In the genomic region with DNA sequence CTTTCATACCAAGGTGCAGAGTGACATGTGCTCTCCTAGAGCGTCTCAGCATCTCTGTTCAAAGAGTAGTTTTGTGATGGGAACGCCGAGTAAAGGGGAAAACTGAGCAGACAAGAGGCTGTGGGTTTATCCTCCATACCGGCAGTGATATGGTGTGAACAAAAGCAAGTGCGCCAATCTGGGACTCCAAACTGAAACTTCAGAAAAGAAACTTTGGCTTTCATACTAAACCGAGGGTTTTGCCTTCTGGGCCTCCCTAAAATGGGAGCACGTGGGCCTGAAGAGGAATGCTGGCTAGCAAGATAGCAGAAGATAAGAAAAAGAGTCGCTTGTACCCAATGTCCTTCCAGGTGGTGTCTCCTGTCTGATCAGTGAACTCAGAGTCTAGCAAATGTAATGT, we compare ENCODE assay signal across 10 mouse cellular contexts. TPM values are rescaled to one million over a fixed set of nuclear protein-coding genes. Genes with fewer than 3 reads are reported as not detected.
DNase-seq lines count a peak whose midpoint lies in the region; ATAC-seq lines count a peak whose summit lies in the region.
"Had no signal": no experiment of that assay in that cellular context is flagged by ENCODE, and none has a peak within 500 bp of the region (broad histone marks: within the 10 kb centered on the region; RNA-seq: fewer than 3 reads in every experiment).

No protein-coding gene starts in this region.

- H3K4me1 ChIP-seq in heart, embryonic 13.5 days: peaks cover 11% of the 10 kb centered on the region
- H3K4me1 ChIP-seq in brown adipose tissue, adult 24 weeks (ENCODE audit: control insufficient read depth, insufficient read depth, insufficient read length, low read length): no peaks in the 10 kb centered on the region
- peaks cover 54% of the 10 kb centered on the region for H3K4me1 ChIP-seq in liver, embryonic 15.5 days (replicated peaks)

- 0 out of 2 replicates have a peak, but pooled peaks cover 12% of the 10 kb centered on the region for H3K27me3 ChIP-seq in heart, embryonic 13.5 days (replicated peaks)
- no peaks in the 10 kb centered on the region for H3K27me3 ChIP-seq in liver, embryonic 15.5 days
- H3K27me3 ChIP-seq: forebrain, embryonic 15.5 days had no signal

- ATAC-seq in heart, embryonic 13.5 days (ENCODE audit: extremely low read depth, insufficient number of reproducible peaks, low FRiP score, low TSS enrichment): no peak
- peak; percentile 55 for ATAC-seq in liver, embryonic 15.5 days (ENCODE audit: insufficient read depth)

- H3K4me2 ChIP-seq in heart, embryonic 13.5 days: peak overlapping the region; percentile 87
- peak overlapping the region; percentile 94 for H3K4me2 ChIP-seq in liver, embryonic 15.5 days

- H3K36me3 ChIP-seq in heart, embryonic 13.5 days: no peaks in the 10 kb centered on the region
- H3K36me3 ChIP-seq in liver, embryonic 15.5 days (replicated peaks): no peaks in the 10 kb centered on the region
- H3K36me3 ChIP-seq: forebrain, embryonic 15.5 days had no signal

- H3K27ac ChIP-seq in heart, embryonic 13.5 days (replicated peaks): no peak overlapping the region
- peak overlapping the region; percentile 69 for H3K27ac ChIP-seq in brown adipose tissue, adult 24 weeks (replicated peaks; ENCODE audit: low read depth, low read length)
- peak overlapping the region; percentile 80 for H3K27ac ChIP-seq in liver, embryonic 15.5 days (replicated peaks)
- H3K27ac ChIP-seq: forebrain, embryonic 15.5 days had no signal

- H3K4me3 ChIP-seq in heart, embryonic 13.5 days: peak overlapping the region; percentile 54
- H3K4me3 ChIP-seq in brown adipose tissue, adult 24 weeks (ENCODE audit: insufficient read depth, low read depth, low read length): peak overlapping the region; percentile 59
- peak overlapping the region; percentile 68 for H3K4me3 ChIP-seq in liver, embryonic 15.5 days (replicated peaks)

- WGBS in heart, embryonic 13.5 days: 37% methylated on average over 8 of the region's 8 CpGs
- 8% methylated on average over 8 of the region's 8 CpGs for WGBS in liver, embryonic 15.5 days (ENCODE audit: insufficient replicate concordance)

- no peaks in the 10 kb centered on the region for H3K9me3 ChIP-seq in heart, embryonic 13.5 days
- H3K9me3 ChIP-seq in liver, embryonic 15.5 days (replicated peaks): no peaks in the 10 kb centered on the region
- H3K9me3 ChIP-seq: forebrain, embryonic 15.5 days had no signal

- no peak for DNase-seq in heart, adult 8-10 months (ENCODE audit: low spot score)
- peak; percentile 57 for DNase-seq in 416B (ENCODE audit: low read depth)
- DNase-seq in left cerebral cortex, adult 18-20 months (ENCODE audit: low spot score in 2 of 2): no peak
- DNase-seq in cerebellum, postnatal 14 days: no peak
- no peak for DNase-seq in adrenal gland, adult 8-10 months
- DNase-seq: kidney, adult 9 months had no signal

- peak overlapping the region; percentile 9; the same call in 1 of the 2 replicates for H3K9ac ChIP-seq in heart, embryonic 13.5 days
- H3K9ac ChIP-seq in liver, embryonic 15.5 days: peak overlapping the region; percentile 66
- H3K9ac ChIP-seq: forebrain, embryonic 15.5 days had no signal

RNA-seq across cellular contexts. Expression of gene Apbb1ip, which starts 1.3 kb away (rescaled TPM):
- 1.4 and 2.1 TPM in 2 replicates for polyA plus RNA-seq in heart, embryonic 13.5 days (2015; fragmentation: Nextera tagmentation; extraction: Ambion mirVana)
- total RNA-seq in heart, adult 8-10 months (2022): 1 to 10 TPM; 1.9 to 4.7 (median 3.8) TPM
- 3.0 and 3.7 TPM in 2 replicates for polyA plus RNA-seq in brown adipose tissue, adult 24 weeks (2012; ENCODE audit: insufficient read depth, insufficient read length, missing spikeins)
- 12.7 and 13.1 TPM in 2 replicates for polyA plus RNA-seq in liver, embryonic 15.5 days (2015; fragmentation: Nextera tagmentation; extraction: Ambion mirVana)
- total RNA-seq in left cerebral cortex, adult 18-20 months (2021): 1 to 10 TPM; 5.2 to 6.1 TPM
- 1 to 10 TPM; 3.1 to 6.2 (median 5.0) TPM for total RNA-seq in adrenal gland, adult 8-10 months (2022)
